23 mouse cellular contexts compared by ENCODE assay signal in the genomic region with DNA sequence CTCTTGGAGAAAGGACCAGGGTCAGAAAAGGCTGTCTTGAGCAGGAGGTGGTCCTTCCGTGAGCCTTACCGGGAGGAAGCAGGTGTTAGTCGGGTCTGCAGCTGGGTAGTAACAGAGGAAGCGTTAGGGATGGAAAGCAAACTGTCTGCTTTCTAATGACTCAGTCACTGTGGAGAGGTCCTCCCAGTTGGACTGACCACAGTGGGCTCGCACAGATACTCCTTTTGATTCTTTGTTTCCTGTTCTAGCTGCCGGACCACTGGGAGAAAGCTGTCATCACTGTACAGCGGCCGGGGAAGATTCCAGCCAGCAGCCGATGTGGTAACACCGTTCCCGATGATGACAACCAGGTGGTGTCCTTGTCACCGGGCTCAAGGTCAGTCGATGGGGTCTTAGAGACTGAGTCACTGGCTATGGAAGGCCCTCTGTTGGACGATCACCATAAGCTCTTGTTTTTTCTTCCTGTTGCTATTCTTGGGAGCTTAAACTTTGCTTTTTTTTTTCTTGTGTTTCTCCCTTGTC. TPM values are rescaled to one million over a fixed set of nuclear protein-coding genes. Genes with fewer than 3 reads are reported as not detected.
DNase-seq lines count a peak whose midpoint lies in the region; ATAC-seq lines count a peak whose summit lies in the region.
"Had no signal": no experiment of that assay in that cellular context is flagged by ENCODE, and none has a peak within 500 bp of the region (broad histone marks: within the 10 kb centered on the region; RNA-seq: fewer than 3 reads in every experiment).

No protein-coding gene starts in this region.

- intact Hi-C loops in heart, postnatal 10 days (cut with DNase I) = loop anchor here (5.0 kb wide), 1 partner anchor 32 kb away; a partner anchor contains a TSS

- peak; percentile 79 for DNase-seq in 416B (ENCODE audit: low read depth)
- peak; percentile 84 for DNase-seq in adrenal gland, adult 8-10 months
- peak; percentile 69 to 71 for DNase-seq in heart, adult 9 months (ENCODE audit: low spot score in 2 of 2)
- peak; percentile 75 to 79 for DNase-seq in heart, postnatal 10 days
- no peak for DNase-seq in layer of hippocampus, postnatal 25 days (ENCODE audit: extremely low spot score in 1 of 2, low spot score in 1 of 2)
- DNase-seq in hindbrain, embryonic 10.5 days (ENCODE audit: low spot score) = no peak
- no peak for DNase-seq in liver, embryonic 11.5 days (ENCODE audit: low spot score)
- DNase-seq: cerebellum, adult 11-12 months; gastrocnemius, postnatal 25 days; kidney, adult 18-20 months; right cerebral cortex, postnatal 4 days had no signal

- H3K9ac ChIP-seq in liver, embryonic 11.5 days (ENCODE audit: low read depth, low read length) = no peak overlapping the region
- H3K9ac ChIP-seq: embryonic facial prominence, embryonic 13.5 days; hindbrain, embryonic 15.5 days; liver, embryonic 14.5 days; neural tube, embryonic 12.5 days had no signal

- H3K27ac ChIP-seq in hindbrain, embryonic 10.5 days = no peak overlapping the region
- H3K27ac ChIP-seq in liver, embryonic 11.5 days (ENCODE audit: low read depth, low read length) = no peak overlapping the region
- H3K27ac ChIP-seq: embryonic facial prominence, embryonic 13.5 days; hindbrain, embryonic 15.5 days; limb, embryonic 10.5 days; liver, embryonic 14.5 days; neural tube, embryonic 12.5 days had no signal

- peaks cover 18% of the 10 kb centered on the region; the same call in 1 of the 2 replicates for H3K36me3 ChIP-seq in hindbrain, embryonic 10.5 days
- H3K36me3 ChIP-seq in liver, embryonic 11.5 days (ENCODE audit: control insufficient read depth, insufficient read depth, low read length) = peaks cover 13% of the 10 kb centered on the region; the same call in 1 of the 2 replicates
- H3K36me3 ChIP-seq: hindbrain, embryonic 15.5 days; neural tube, embryonic 12.5 days had no signal

- no peak overlapping the region for H3K4me3 ChIP-seq in hindbrain, embryonic 10.5 days
- H3K4me3 ChIP-seq in liver, embryonic 11.5 days (ENCODE audit: low read depth, low read length) = no peak overlapping the region
- H3K4me3 ChIP-seq: embryonic facial prominence, embryonic 13.5 days; hindbrain, embryonic 15.5 days; limb, embryonic 10.5 days; neural tube, embryonic 12.5 days had no signal

- H3K4me2 ChIP-seq in liver, embryonic 11.5 days = no peak overlapping the region
- H3K4me2 ChIP-seq: embryonic facial prominence, embryonic 13.5 days; hindbrain, embryonic 15.5 days; neural tube, embryonic 12.5 days had no signal

- ATAC-seq in megakaryocyte-erythroid progenitor cell, adult 5-6 weeks (replicated peaks; ENCODE audit: low FRiP score, low TSS enrichment, poor library complexity, severe bottlenecking) = no peak
- no peak for ATAC-seq in liver, embryonic 11.5 days (replicated peaks; ENCODE audit: low FRiP score)

- no peaks in the 10 kb centered on the region for H3K9me3 ChIP-seq in hindbrain, embryonic 10.5 days
- no peaks in the 10 kb centered on the region for H3K9me3 ChIP-seq in liver, embryonic 11.5 days (ENCODE audit: control insufficient read depth, low read length)
- H3K9me3 ChIP-seq: embryonic facial prominence, embryonic 13.5 days; hindbrain, embryonic 15.5 days; limb, embryonic 10.5 days; neural tube, embryonic 12.5 days had no signal

- H3K27me3 ChIP-seq in hindbrain, embryonic 10.5 days (ENCODE audit: insufficient read depth, poor library complexity, severe bottlenecking) = no peaks in the 10 kb centered on the region
- no peaks in the 10 kb centered on the region for H3K27me3 ChIP-seq in liver, embryonic 11.5 days (replicated peaks; ENCODE audit: control insufficient read depth, insufficient read depth, low read length)
- H3K27me3 ChIP-seq: embryonic facial prominence, embryonic 13.5 days; hindbrain, embryonic 15.5 days; neural tube, embryonic 12.5 days had no signal

- WGBS in hindbrain, embryonic 10.5 days = 87% methylated on average over 14 of the region's 14 CpGs
- 67% methylated on average over 14 of the region's 14 CpGs for WGBS in liver, embryonic 11.5 days

- H3K4me1 ChIP-seq in hindbrain, embryonic 10.5 days (replicated peaks) = peaks cover 6% of the 10 kb centered on the region; the same call in 1 of the 2 replicates
- H3K4me1 ChIP-seq in liver, embryonic 11.5 days (replicated peaks; ENCODE audit: control insufficient read depth, insufficient read depth, low read length) = 0 out of 2 replicates have a peak, but pooled peaks cover 1% of the 10 kb centered on the region
- H3K4me1 ChIP-seq: neural tube, embryonic 12.5 days had no signal

RNA-seq across cellular contexts. Expression of a gene that starts 34.7 kb away (rescaled TPM):
- 100 to 1,000 TPM; 109 to 247 (median 188) TPM for total RNA-seq in adrenal gland, adult 8-10 months (2022)
- 100 to 1,000 TPM; 250 to 255 TPM for total RNA-seq in heart, postnatal 10 days (2021)
- not detected in 2 replicates for total RNA-seq in megakaryocyte-erythroid progenitor cell, adult 5-6 weeks (2014; fragmentation: Nextera tagmentation)
- total RNA-seq in megakaryocyte-erythroid progenitor cell, adult 5-6 weeks (2017) = not detected in 2 replicates
- 10 to 100 TPM; 36.1 to 37.7 TPM for total RNA-seq in layer of hippocampus, postnatal 25 days (2021)
- polyA plus RNA-seq in hindbrain, embryonic 10.5 days (2016; fragmentation: Nextera tagmentation; extraction: Ambion mirVana) = 21.8 and 23.7 TPM in 2 replicates
- 16.2 and 17.0 TPM in 2 replicates for polyA plus RNA-seq in liver, embryonic 11.5 days (2014; fragmentation: Nextera tagmentation; extraction: Ambion mirVana)
- total RNA-seq: MEL had no signal

RNA-seq across cellular contexts. Expression of a gene that starts 51.5 kb away (rescaled TPM):
- total RNA-seq in adrenal gland, adult 8-10 months (2022) = 100 to 1,000 TPM; 191 to 267 (median 232) TPM
- total RNA-seq in heart, postnatal 10 days (2021) = 100 to 1,000 TPM; 373 to 380 TPM
- 81.1 and 83.7 TPM in 2 replicates for total RNA-seq in megakaryocyte-erythroid progenitor cell, adult 5-6 weeks (2014; fragmentation: Nextera tagmentation)
- total RNA-seq in megakaryocyte-erythroid progenitor cell, adult 5-6 weeks (2017) = 165 and 177 TPM in 2 replicates
- total RNA-seq in layer of hippocampus, postnatal 25 days (2021) = 100 to 1,000 TPM; 104 to 107 TPM
- polyA plus RNA-seq in hindbrain, embryonic 10.5 days (2016; fragmentation: Nextera tagmentation; extraction: Ambion mirVana) = 115 and 129 TPM in 2 replicates
- 139 and 157 TPM in 2 replicates for polyA plus RNA-seq in liver, embryonic 11.5 days (2014; fragmentation: Nextera tagmentation; extraction: Ambion mirVana)

RNA-seq across cellular contexts. Expression of a gene that starts 59.2 kb away (rescaled TPM):
- not detected for total RNA-seq in adrenal gland, adult 8-10 months (2022)
- total RNA-seq in heart, postnatal 10 days (2021) = not detected
- total RNA-seq in megakaryocyte-erythroid progenitor cell, adult 5-6 weeks (2014; fragmentation: Nextera tagmentation) = not detected in 2 replicates
- total RNA-seq in megakaryocyte-erythroid progenitor cell, adult 5-6 weeks (2017) = not detected in 2 replicates
- not detected for total RNA-seq in layer of hippocampus, postnatal 25 days (2021)
- not detected in 2 replicates for polyA plus RNA-seq in hindbrain, embryonic 10.5 days (2016; fragmentation: Nextera tagmentation; extraction: Ambion mirVana)
- not detected in 2 replicates for polyA plus RNA-seq in liver, embryonic 11.5 days (2014; fragmentation: Nextera tagmentation; extraction: Ambion mirVana)
- total RNA-seq: gastrocnemius, postnatal 25 days; megakaryocyte progenitor cell, adult 5-6 weeks; MEL; midbrain, postnatal 0 days had no signal
- polyA plus RNA-seq: cortical plate, adult 2 months; embryonic facial prominence, embryonic 13.5 days; hindbrain, embryonic 15.5 days; large intestine, adult 2 months; limb, embryonic 10.5 days; liver, embryonic 14.5 days; midbrain, postnatal 0 days; neural tube, embryonic 12.5 days; thymus, postnatal 0 days had no signal

Comparison
In these comparisons a context has a peak if more than half of its experiments do, and no peak if none do; other contexts are left out.
1. DNase-seq: peak in 416B (single experiment), adrenal gland, adult 8-10 months (single experiment), heart, adult 9 months (2 of 2) and heart, postnatal 10 days (2 of 2); none in layer of hippocampus, postnatal 25 days (0 of 2), hindbrain, embryonic 10.5 days (single experiment) and liver, embryonic 11.5 days (single experiment).
2. RNA of a gene that starts 34.7 kb away (total RNA-seq): 250 to 255 TPM in heart, postnatal 10 days, 109 to 247 TPM in adrenal gland, adult 8-10 months and 36.1 to 37.7 TPM in layer of hippocampus, postnatal 25 days; not detected in megakaryocyte-erythroid progenitor cell, adult 5-6 weeks; every median in the first group is over 10 times any median in the second.